Mouse (Mus musculus) midbrain, embryonic 11.5 days (tissue): ENCODE measurements around the gene Chd9. TPM values are rescaled to one million over a fixed set of nuclear protein-coding genes. Genes with fewer than 3 reads are reported as not detected.
A peak's percentile ranks its signal among the peaks of the same experiment; 100 is the strongest.
"Not testable (repeated sequence)": the region's sequence is repeated elsewhere in the genome, so short reads cannot be mapped to it uniquely, and the experiment has no call there.

Source experiments
- ATAC-seq: fragments of 200-750 bp; cut with Nextera tagmentation; 2 replicates; pipeline ENCODE4 v1.8.0; 2017; ENCODE audit warnings: moderate TSS enrichment, moderate library complexity; ENCODE audit not compliant: low FRiP score
- DNase-seq: peaks from one replicate; pipeline ENCODE4 v3.0.0; 2015; ENCODE audit warnings: low spot score; ENCODE audit errors: missing footprints
- H3K27ac ChIP-seq: fragments of 300-500 bp; sonication (generic); 2 replicates; pipeline ENCODE4 v1.5.1; 2014; ENCODE audit warnings: low read depth, low read length
- H3K27me3 ChIP-seq: fragments of 300-500 bp; sonication (generic); 2 replicates; pipeline ENCODE4 v1.6.1; 2014; ENCODE audit warnings: mild to moderate bottlenecking, low read length, moderate library complexity, mixed read lengths; ENCODE audit not compliant: control insufficient read depth, insufficient read depth
- H3K36me3 ChIP-seq: fragments of 300-500 bp; sonication (generic); 2 replicates; pipeline ENCODE4 v1.6.1; 2014; ENCODE audit warnings: mild to moderate bottlenecking, low read length, moderate library complexity, mixed read lengths; ENCODE audit not compliant: control insufficient read depth, insufficient read depth
- H3K4me1 ChIP-seq: fragments of 300-500 bp; sonication (generic); 2 replicates; pipeline ENCODE4 v1.6.1; 2014; ENCODE audit warnings: low read length; ENCODE audit not compliant: control insufficient read depth, insufficient read depth
- H3K4me2 ChIP-seq: fragments of 300-500 bp; sonication (generic); 2 replicates; pipeline ENCODE4 v1.6.1; 2014; ENCODE audit warnings: mild to moderate bottlenecking, moderate library complexity
- H3K4me3 ChIP-seq: fragments of 300-500 bp; sonication (generic); 2 replicates; pipeline ENCODE4 v1.5.1; 2014; ENCODE audit warnings: low read depth, low read length
- H3K9ac ChIP-seq: fragments of 300-500 bp; sonication (generic); 2 replicates; pipeline ENCODE4 v1.6.1; 2014; ENCODE audit warnings: low read length
- H3K9me3 ChIP-seq: fragments of 300-500 bp; sonication (generic); 2 replicates; pipeline ENCODE4 v1.6.1; 2016; ENCODE audit warnings: low read length; ENCODE audit not compliant: control insufficient read depth
- WGBS: fragments of 180-500 bp; shearing (Covaris S2); extraction: QIAGEN DNeasy Blood & Tissue Kit; methylation state at CpG from one replicate; pipeline ENCODE4 v1.1.7; 2014; 5-methylcytosine and 5-hydroxymethylcytosine counted together
- polyA plus RNA-seq: library from polyadenylated mRNA; unstranded; fragments of >200 nt; fragmentation: Nextera tagmentation; extraction: Ambion mirVana; gene quantifications from 2 replicates; pipeline ENCODE4 v1.2.1, GENCODE M21; 2014

Chd9 gene
- polyA plus RNA-seq, 1 experiment from 2014 or later: 35.8 TPM

DNA sequence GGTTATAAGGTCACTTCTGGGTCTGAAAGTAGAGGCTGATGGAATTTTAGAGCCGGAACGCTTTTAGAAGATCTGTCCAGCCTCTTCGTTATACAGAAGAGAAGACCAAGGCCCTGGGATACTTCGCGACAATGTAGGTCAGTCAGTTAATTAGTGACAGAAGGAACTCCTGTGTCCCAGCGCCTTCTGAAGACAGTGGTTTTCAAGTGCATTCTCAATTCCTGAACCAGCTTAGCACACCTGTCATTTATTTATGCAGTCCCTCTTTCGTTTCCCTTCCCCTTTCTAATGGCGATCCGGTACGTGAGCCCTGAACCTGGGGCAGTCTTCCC is 79.3 kb downstream of the Chd9 start:
- H3K4me3 ChIP-seq: peak overlapping the region; percentile 84
- H3K27me3 ChIP-seq: no peaks in the 10 kb centered on the region
- ATAC-seq (no peak), DNase-seq (no peak)
- H3K9me3 ChIP-seq: no peaks in the 10 kb centered on the region
- H3K4me1 ChIP-seq: peaks cover 12% of the 10 kb centered on the region
- H3K9ac ChIP-seq: peak overlapping the region; percentile 70
- WGBS: 24% methylated on average over 10 of the region's 10 CpGs
- H3K4me2 ChIP-seq: peak overlapping the region; percentile 100
- no peak overlapping the region for H3K27ac ChIP-seq
- no peaks in the 10 kb centered on the region for H3K36me3 ChIP-seq

DNA sequence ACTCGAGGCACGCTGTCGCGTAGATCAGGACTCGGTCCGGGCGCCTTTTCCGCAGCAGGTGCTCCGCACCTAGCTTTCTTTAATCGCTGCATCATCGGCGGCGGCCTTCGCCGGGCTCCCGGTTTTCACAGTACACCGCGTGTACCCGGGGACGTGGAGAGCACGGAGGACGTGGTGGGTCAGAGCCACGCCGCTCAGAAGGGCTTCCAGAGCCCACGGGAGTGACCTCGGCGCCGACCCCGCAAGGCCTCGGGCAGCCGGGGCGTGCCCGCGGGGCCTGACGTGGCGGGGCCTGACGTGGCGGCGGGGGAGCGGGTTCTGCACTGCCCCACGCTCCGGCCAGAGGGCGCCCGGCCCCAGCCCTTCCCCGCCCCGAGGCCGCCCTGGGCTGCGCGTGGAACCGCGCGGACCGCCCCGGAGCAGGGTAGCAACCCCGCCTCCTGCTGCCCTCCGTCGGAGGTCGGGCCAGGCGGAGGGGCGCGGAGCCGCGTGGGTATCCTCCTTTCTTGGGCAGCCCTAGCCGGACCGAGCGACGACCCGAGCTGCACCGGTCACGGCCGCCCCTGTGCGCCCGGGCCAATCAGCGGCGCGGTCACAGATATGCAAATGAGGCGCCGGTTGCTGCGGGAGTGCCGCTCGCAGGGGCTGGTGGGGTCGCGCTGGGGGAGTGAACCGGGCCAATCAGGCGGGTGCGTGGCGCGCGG is 79.8 kb downstream of the Chd9 start:
- Histone ChIP-seq H3K27ac (peak overlapping the region; percentile 79; the same call in 1 of the 2 replicates), H3K9me3 (no peaks in the 10 kb centered on the region), H3K4me2 (peak overlapping the region; percentile 100), H3K27me3 (no peaks in the 10 kb centered on the region), H3K4me1 (peaks cover 12% of the 10 kb centered on the region), H3K36me3 (no peaks in the 10 kb centered on the region), H3K9ac (peak overlapping the region; percentile 70), H3K4me3 (peak overlapping the region; percentile 84)
- DNase-seq (peak; percentile 98), ATAC-seq (peak; percentile 97)
- under 1% methylated on average over 63 of the region's 89 CpGs for WGBS

DNA sequence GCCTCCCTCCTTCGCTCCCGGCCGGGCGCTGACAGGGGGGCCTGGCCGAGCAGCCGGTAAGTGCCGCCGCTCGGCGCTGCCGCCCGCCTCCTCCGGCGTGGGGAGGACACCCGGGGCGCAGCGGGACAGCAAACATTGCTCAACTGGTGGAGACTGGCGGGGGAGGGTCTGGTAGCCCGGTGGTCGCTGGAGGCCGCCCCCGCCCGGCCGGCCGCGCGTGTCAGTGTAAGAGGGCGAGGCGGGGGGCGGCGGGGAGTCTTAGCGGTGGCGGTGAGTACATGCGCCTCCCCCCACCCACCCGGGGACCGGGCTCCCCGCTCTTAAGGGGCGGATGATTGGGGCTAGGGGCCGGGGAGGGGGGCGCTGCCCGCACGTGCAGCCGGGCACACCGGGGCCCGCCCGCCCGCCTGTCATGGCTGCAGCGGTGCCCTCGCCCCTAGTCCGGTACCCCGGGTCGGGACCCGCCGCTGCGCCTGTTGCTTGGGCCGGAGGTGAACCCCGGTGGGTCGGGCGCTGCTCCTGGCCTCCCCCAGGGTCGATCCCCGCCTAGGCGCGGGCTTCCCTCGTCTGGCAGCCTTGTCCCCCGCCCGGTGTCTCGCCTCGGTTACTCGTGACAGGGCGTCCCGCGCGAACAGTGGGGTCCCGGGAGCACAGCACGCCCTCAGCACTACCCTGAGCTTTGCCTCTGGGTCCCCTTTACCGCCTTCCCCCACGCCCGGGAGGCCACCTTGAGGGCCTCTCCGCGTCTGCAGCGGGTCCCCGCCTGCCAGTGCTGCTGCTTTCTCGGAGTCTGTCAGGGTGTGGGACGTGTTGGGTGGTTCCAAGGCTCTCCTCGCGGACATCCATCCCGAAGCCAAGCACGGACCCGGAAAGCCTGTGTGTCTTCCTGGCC is 80.7 kb downstream of the Chd9 start:
- Histone ChIP-seq H3K27ac (peak overlapping the region; percentile 79; the same call in 1 of the 2 replicates), H3K9me3 (no peaks in the 10 kb centered on the region), H3K36me3 (no peaks in the 10 kb centered on the region), H3K4me2 (peak overlapping the region; percentile 100), H3K27me3 (no peaks in the 10 kb centered on the region), H3K9ac (peak overlapping the region; percentile 70), H3K4me3 (peak overlapping the region; percentile 84), H3K4me1 (peaks cover 12% of the 10 kb centered on the region)
- no peak; the same call in 1 of the 2 replicates for ATAC-seq
- WGBS: under 1% methylated on average over 83 of the region's 89 CpGs
- peak; percentile 95 for DNase-seq

DNA sequence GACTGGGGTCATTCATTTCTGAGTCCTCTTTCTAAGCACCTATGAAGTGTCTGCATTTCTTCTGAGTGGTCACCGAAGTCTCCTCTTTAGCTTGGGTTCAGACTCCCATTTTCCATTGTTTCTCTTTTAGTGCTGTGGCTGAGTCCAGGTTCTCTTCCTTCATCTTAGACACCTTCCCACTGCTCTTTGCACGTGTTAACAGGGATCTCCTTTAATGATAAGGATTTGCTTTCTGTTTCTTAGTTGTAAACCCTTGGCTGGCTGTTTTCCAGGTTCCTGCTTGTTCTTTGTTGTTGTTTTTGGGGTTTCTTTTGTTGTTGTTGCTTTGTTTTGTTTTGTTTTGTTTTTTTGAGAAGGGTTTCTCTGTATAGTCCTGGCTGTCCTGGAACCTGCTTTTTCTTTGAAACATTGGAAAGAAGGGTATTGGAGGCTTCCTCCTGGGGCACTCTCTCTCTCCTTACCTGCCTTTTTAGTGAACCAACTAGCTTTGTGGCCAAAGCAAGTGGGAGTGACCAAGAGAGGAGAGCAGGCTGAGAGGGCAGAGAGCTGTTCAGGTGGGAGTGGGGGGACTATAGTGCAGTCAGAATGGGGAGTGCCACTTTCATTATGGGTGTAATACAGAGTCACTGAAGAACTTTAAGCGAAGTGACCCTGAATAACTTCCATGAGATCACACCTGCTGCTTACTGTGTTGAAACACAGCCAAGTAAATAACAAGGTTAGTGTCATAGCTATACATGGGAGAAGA is 95.2 kb downstream of the Chd9 start:
- H3K27me3 ChIP-seq: no peaks in the 10 kb centered on the region
- WGBS: 80% methylated on average over 3 of the region's 3 CpGs
- H3K36me3 ChIP-seq: no peaks in the 10 kb centered on the region
- no peaks in the 10 kb centered on the region for H3K9me3 ChIP-seq
- ATAC-seq (no peak), DNase-seq (no peak)
- no peak overlapping the region for H3K27ac ChIP-seq
- H3K9ac ChIP-seq: no peak overlapping the region
- H3K4me2 ChIP-seq: no peak overlapping the region
- no peaks in the 10 kb centered on the region for H3K4me1 ChIP-seq
- H3K4me3 ChIP-seq: no peak overlapping the region

DNA sequence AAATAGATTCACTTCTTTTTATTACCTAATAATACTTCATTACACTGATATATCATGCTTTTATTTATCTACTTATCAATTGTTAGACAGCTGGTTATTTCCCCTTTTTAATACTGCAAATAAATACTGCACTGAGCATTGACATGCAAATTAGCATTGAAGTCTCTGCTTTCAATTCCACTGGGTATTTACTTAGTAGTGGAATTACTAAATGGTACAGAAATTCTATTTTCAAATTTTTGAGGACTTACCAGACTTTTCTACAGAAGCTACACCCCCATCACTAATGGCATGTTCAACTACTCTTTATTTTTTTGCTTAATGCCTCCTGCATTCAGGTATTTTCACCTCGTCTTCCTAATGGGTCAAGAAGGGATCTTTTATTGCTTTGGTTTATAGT is 100.3 kb downstream of the Chd9 start:
- no peaks in the 10 kb centered on the region for H3K27me3 ChIP-seq
- no peak for DNase-seq
- H3K4me2 ChIP-seq: no peak overlapping the region
- no peak overlapping the region for H3K9ac ChIP-seq
- no peaks in the 10 kb centered on the region for H3K4me1 ChIP-seq
- 86% methylated on average over 1 of the region's 1 CpGs for WGBS
- H3K36me3 ChIP-seq: no peaks in the 10 kb centered on the region
- no peaks in the 10 kb centered on the region for H3K9me3 ChIP-seq
- no peak overlapping the region for H3K4me3 ChIP-seq
- no peak for ATAC-seq
- no peak overlapping the region for H3K27ac ChIP-seq

DNA sequence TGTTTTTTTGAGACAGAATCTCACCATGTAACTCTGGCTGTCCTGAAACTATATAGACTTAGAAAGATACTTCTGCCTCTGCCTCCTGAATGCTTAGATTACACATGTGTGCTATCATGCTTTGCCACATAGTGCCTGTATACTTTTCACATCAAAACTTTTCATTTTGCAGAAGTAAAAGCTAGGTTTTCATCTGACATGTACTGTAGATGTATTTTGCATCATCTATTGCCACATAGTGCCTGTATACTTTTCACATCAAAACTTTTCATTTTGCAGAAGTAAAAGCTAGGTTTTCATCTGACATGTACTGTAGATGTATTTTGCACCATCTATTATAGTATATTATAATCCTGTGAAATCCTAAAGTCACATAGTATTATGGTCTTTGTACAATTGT is 102.0 kb downstream of the Chd9 start:
- not testable (repeated sequence) for H3K4me2 ChIP-seq, H3K27ac ChIP-seq, H3K9me3 ChIP-seq, ATAC-seq, DNase-seq, H3K27me3 ChIP-seq, H3K36me3 ChIP-seq, H3K4me3 ChIP-seq, H3K4me1 ChIP-seq, H3K9ac ChIP-seq

DNA sequence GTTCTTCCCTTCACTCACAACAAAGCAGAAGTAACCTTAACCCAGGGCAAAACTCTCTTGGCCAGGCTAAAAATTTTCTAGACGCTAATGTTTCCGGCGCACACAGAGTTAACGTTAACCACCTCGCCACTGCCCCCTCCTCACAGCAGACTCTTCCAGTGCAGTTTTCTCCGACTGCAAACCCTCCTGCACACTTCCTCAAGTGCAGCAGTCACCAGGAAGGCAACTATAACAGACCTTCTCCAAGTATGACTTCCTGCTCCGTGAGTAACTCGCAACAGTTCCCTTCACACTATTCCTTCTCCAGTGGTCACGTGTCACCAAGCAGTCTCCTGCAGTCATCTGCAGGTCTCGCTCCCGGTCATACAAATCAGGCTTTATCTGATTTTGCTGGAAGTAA is 104.8 kb downstream of the Chd9 start:
- 76% methylated on average over 11 of the region's 11 CpGs for WGBS
- no peaks in the 10 kb centered on the region for H3K4me1 ChIP-seq

DNA sequence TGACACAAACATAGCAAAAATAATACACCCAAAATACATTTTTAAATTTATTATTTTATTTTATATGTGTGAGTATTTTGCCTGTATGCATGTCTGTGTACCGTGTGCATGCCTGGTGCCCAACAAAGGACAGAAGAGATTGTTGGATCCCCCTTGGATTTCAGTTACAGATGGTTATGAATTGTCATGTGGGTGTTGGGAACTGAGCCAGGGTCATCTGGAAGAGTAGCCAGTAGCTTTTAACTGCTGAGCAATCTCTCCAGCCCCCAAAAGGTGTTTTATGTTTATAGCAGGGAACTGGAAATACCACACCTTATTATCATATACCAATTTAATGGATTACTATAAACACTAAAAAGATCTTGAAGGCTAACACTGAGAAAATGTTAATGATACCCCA is 106.6 kb downstream of the Chd9 start:
- Histone ChIP-seq H3K27me3 (no peaks in the 10 kb centered on the region), H3K36me3 (no peaks in the 10 kb centered on the region), H3K9me3 (no peaks in the 10 kb centered on the region), H3K9ac (no peak overlapping the region), H3K27ac (no peak overlapping the region), H3K4me1 (no peaks in the 10 kb centered on the region), H3K4me2 (no peak overlapping the region), H3K4me3 (no peak overlapping the region)
- no peak for DNase-seq
- 89% methylated on average over 1 of the region's 1 CpGs for WGBS
- no peak for ATAC-seq

More for the DNA sequence above, 104.8 kb downstream of the Chd9 start:
- H3K9me3 ChIP-seq: no peaks in the 10 kb centered on the region
- no peak overlapping the region for H3K4me3 ChIP-seq
- H3K4me2 ChIP-seq: no peak overlapping the region
- H3K27me3 ChIP-seq: no peaks in the 10 kb centered on the region
- no peak for DNase-seq
- H3K36me3 ChIP-seq: no peaks in the 10 kb centered on the region
- no peak overlapping the region for H3K9ac ChIP-seq
- ATAC-seq: no peak
- H3K27ac ChIP-seq: no peak overlapping the region

DNA sequence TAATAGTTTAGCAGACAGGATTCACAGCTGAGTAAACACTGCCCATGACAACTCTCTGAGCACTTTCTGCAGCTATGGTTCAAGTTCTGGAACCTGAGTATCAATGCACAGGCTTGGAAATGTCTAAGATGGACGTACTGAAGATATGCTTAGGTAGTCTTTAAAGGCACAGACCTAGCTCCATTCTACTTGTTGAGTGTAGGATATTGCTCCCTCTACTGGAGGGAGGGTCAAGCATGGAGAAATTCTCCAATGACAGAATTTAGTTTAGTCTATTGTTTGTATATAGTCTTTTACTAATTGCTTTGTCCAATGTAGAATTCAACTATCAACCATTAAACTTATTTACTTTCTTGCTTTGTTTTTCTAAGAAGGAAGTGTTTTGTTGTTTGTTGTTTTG is 108.7 kb downstream of the Chd9 start:
- Histone ChIP-seq H3K9ac (no peak overlapping the region), H3K4me3 (no peak overlapping the region), H3K9me3 (no peaks in the 10 kb centered on the region), H3K4me2 (no peak overlapping the region), H3K27me3 (no peaks in the 10 kb centered on the region), H3K36me3 (no peaks in the 10 kb centered on the region), H3K27ac (no peak overlapping the region), H3K4me1 (no peaks in the 10 kb centered on the region)
- no peak for ATAC-seq
- 47% methylated on average over 1 of the region's 1 CpGs for WGBS
- DNase-seq: no peak
